Mouse (Mus musculus) layer of hippocampus, postnatal 25 days (tissue): ENCODE measurements around the gene 1520401A03Rik. TPM values are rescaled to one million over a fixed set of nuclear protein-coding genes. Genes with fewer than 3 reads are reported as not detected.

ENCODE experiments used
- DNase-seq, 2 experiments: peaks; one replicate each; pipeline ENCODE4 v3.0.0; 2022; ENCODE audit warnings: mixed read lengths in 2 of 2, low spot score in 1 of 2; ENCODE audit errors: extremely low spot score in 1 of 2
- total RNA-seq, 2 experiments: library from RNA; stranded (reverse); gene quantifications; 2 replicates each; pipeline ENCODE4 v1.2.3; 2021

1520401A03Rik gene
- total RNA-seq, 2 experiments from 2014 or later = 0.17 to 0.61 TPM

DNA sequence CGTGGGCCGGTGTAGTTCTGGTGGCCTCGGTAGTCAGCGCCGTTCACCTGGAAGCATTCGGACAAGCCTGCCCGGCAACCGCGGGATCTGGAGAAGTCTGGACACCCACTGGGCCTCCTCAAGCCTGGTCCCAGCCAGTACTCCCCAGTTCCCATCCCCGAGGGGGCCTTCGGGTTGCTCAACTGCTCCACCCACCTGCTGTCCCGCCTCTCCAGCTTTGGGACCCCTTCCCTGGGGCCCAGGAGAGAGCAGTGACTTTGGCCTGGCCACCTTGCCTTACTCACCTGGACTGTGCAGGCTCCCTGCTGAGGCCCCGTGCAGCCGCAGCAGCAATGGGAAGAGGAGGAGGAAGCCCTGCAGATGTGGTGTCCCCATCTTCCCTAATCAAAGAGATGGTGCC, 22.1 kb upstream of the 1520401A03Rik start:
- DNase-seq = no peak

DNA sequence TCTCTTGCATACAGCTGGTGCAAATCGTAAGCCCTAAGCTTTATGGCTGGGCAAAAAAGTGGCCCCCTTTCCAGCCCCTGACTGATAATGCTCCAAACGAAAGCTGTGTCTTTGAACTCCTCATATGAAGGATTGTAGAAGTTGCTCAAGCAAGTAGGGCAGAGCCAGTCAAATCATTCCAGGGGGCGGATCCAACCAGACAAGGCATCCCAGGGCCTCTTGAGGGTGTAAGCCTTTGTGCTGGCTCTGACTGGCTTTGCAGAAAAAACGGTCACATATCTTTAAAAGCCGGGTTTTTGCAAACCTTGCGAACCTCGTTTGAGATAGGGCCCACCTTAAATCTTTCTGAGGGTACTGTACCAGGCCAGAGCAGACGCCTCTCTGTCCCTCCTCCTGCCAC, 21.5 kb upstream of the 1520401A03Rik start:
- DNase-seq = no peak

- no peak for DNase-seq
Measured at GRCm38 (mm10) chr17:23742941-23743340, 20.4 kb upstream of the 1520401A03Rik start.

DNA sequence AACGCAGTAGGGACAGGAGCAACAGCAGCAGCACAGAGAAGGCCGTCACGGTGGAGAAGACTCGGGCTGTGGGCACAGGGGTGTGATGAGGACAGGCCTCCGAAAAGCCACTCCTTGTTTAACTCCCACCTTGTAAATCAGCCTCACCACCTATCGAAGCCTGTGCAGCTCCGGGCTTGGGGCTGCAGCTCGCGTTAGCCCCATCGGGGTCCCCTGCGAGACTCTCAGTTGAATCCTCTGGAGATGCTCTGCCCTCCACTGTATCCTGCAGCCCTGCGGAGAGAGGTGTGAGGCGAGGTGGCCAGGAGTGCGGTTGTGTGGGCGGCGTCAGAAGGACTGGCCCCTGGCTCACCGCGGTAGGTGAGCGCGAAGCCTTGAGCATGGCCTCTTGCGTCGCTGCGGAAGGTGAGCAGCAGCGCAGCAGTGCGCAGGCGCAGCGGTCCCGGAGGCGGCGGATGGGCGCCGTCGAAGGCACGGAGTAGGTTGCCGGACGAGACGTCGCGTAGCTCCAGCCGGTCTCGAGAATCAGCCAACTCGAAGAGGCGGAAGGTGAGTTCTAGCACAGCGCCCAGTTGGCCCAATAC, 19.7 kb upstream of the 1520401A03Rik start:
- DNase-seq = no peak

DNA sequence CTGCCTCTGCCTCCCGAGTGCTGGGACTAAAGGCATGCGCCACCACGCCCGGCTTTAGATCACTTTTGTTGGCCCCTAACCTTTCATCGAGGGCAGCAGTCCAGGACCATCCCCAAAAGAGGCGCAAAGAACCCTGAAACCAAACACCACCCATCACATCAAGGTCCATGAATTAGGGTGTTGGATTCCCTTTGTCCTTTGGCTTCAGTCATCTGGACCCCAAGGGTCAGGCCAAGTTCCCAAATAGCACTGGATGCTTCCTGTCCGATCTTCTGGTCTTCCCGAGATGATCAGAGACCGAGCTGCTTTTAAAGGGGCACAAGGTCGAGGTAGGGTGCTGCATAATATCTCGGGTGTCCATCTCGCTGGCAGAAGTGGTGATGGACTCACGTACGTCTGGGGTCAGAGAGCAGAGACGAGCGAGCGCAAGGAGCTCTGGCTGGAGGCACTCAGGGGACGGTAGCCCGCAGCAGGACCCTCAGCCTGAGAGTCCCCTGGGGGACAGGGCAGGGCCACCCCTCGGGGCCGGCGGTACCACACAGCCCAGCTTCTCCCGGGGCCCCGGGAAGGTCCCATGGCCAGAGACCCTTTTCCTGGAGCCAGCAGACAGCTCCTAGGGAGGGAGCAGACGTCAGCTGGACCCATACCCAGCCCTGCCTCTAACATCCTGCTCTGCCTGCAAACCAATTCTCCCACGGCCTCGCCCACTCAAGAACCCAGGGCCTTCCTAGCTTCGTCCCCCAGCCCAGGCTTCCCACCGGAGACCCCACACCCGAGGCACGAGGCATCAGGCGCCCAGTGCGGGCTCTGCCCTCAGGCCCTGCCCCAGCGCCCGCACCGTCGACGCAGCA, 19.0 kb upstream of the 1520401A03Rik start:
- no peak for DNase-seq

- DNase-seq = no peak
Measured at GRCm38 (mm10) chr17:23740598-23741021, 18.0 kb upstream of the 1520401A03Rik start, which contains the start of gene Paqr4. Gene Paqr4, minus strand, starts transcription at chr17:23740867.

DNA sequence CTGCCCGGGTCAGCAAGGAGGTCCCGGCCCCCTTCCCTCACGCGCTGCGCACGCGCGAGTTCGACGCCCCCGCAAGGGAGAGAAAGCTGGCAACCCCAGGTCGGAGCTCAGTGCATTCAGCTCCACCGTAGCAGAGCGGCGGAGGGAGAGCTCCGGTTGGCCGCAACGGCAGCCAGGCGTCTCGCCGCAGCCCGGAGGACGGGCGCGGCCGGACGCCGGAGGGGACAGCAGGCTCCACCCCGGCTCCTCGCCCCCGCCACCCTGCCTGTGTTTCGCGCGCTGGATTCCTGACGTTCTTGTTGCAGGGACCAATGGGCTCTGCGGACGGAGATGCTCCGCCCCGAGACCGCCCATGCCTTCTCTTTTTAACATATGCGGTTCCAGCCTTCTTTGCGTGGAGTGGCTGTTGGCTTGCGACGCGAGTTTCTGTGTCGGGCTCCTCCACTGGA, 17.6 kb upstream of the 1520401A03Rik start:
- DNase-seq = peak; percentile 75 to 85

- peak in 1 of 2 experiments; percentile 45 for DNase-seq
Measured at GRCm38 (mm10) chr17:23739202-23740135, 16.9 kb upstream of the 1520401A03Rik start.

DNA sequence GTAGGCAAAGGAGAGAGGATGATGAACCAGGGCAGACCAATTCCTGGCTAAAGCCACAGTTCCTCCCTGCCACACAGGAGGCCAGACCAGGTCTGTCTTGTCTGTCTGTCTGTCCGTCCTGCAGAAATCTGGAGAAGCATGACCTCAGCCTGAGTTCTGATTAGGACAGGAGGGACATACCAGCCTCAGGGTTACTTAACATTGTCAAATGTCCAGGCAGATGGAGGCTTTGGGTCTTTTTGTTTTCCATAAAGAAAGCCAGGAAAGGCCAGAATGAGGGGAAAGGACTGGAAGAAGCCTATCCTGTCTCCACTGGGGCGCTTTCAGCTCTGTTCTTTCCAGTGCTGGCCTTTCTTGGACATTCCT, 16.2 kb upstream of the 1520401A03Rik start:
- DNase-seq = no peak

DNA sequence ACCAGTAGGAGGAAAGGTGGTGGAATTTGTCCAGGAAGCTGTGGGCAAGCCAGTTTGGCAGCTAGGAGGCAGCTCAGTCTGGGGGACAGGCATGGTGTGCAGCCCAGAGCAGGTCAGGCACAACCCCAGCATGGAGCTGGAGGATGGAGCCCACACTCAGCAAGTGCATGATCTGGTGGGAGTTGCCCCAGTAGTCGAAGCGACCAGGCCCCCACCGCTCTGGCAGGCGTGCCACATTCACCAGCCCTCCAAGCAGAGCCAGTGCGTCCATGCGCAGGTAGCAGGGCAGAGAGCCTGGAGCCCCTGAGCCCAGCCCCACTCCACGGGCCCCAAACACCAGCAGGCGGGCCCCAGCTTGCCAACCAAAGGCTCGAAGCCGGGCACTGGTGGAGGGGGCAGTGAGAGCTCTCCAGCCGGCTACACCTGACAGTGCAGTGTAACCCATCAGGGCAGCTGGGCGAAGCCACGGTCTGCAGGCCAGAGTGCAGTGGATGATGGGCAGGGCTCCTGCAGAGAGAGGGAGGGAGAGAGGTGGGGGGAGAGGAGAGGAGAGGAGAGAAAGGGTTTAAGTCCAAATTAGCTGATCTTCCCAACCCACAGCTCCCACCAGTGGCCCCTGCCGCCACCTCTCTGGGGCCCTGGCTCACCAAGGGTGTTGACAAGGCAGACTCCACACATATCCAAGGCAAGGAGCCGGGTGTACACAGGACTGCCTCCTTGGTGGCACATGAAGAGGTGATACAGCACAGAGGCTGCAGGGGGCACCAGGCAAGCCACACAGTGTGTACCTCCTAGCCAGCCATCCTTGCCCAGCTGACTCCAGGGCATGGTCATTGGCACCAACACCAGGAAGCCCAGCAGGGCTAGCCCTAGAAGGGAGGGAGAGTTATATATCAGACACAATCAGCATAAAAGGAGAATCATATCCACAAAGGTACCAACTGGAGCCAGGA, 15.2 kb upstream of the 1520401A03Rik start:
- DNase-seq = no peak

DNA sequence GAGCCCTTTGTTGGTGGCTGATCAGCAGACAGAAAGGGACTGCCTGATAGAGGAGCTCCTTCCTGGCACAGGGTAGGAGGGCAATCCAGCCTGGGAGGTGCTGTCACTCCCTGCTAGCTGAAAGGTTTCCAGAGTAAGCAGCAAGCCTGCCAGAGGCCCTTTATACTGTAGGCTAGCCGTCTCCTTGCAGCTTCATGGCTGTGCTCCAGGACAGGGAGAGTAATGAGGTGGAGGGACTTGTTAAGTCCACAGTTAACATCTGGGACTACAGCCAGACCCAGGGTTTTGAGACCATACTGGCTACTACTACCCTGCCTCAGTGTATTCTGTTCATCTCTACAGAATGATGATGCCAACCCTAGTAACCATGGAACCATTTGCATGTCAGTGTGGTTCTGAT, 11.8 kb upstream of the 1520401A03Rik start:
- no peak for DNase-seq

DNA sequence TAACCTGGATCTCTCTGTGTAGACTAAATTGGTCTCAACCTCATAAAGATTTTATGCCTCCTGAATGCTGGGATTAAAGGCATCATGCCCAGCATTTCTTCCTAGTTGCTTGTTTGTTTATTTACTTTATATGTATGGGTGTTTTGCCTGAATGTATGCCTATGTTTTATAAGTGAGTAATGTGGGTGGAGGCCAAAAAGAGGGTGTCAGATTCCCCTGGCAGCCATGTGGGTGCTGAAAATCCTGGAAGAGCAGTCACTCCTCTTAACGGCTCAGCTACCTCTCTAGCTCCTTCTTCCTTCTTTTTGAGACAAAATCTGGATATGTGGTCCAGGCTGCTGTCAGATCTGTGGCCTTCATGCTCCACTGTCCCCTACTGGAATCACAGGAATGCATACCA, 7.9 kb upstream of the 1520401A03Rik start:
- DNase-seq = no peak

DNA sequence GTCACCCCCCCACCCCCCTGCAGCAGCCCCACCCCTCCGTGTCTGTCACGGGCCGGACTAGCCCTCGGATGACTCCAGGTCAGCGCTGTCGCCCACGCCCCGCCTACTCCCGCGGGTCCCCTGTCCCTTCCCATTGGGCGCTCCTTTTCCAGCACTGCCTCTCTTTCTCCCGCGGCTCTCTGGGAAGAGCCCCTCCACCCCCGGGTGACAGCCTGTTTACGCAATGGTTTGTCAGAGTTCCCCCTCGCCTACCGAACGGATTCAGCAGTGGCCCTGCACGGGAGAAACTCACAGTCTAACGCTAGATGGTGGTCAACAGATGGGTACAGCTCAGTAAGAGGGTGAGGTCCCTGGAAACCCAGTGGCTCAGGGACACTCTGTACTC, 4.2 kb upstream of the 1520401A03Rik start:
- DNase-seq = no peak

GRCm38 (mm10) chr17:23725999-23726757, 3.6 kb upstream of the 1520401A03Rik start, which contains the start of gene Pkmyt1:
Gene Pkmyt1, plus strand, starts transcription at chr17:23726336.
- peak; percentile 85 to 88 for DNase-seq

GRCm38 (mm10) chr17:23725477-23725876, 2.9 kb upstream of the 1520401A03Rik start:
- DNase-seq = no peak

GRCm38 (mm10) chr17:23721886-23722285, 697 bp downstream of the 1520401A03Rik start:
- no peak for DNase-seq

GRCm38 (mm10) chr17:23719455-23719854, 3.1 kb downstream of the 1520401A03Rik start:
- no peak for DNase-seq

- DNase-seq = no peak
Measured at GRCm38 (mm10) chr17:23717003-23717402, 5.6 kb downstream of the 1520401A03Rik start.

DNA sequence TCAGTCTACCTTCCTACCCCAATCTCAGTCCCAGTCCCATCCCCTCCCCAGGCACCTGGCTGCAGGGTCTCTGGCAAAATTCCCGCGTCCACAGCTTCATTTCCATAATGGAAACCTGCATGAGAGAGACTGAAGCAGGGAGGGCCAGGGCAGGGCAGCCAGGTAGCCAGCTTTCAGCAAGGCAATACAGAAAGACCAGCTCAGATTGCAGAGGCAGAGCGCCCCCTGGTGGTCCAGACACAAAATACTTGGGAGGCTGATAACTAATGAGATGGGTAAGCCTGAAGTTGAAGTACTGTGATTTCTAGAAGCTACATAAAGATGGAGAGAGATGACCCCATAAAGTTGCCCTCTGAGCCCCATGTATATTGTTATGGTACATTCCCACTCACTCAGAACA, 16.4 kb downstream of the 1520401A03Rik start:
- DNase-seq = peak; percentile 67 to 84
